ENCODE assay signal across 9 mouse cellular contexts in genomic region chr14:8208876-8209275, GRCm38 (mm10). TPM values are rescaled to one million over a fixed set of nuclear protein-coding genes. Genes with fewer than 3 reads are reported as not detected.
A peak's percentile ranks its signal among the peaks of the same experiment; 100 is the strongest.
DNase-seq lines count a peak whose midpoint lies in the region; ATAC-seq and TF ChIP-seq lines count a peak whose summit lies in the region.
"Had no signal": no experiment of that assay in that cellular context is flagged by ENCODE, and none has a peak within 500 bp of the region (broad histone marks: within the 10 kb centered on the region; RNA-seq: fewer than 3 reads in every experiment).

No protein-coding gene starts in this region.

- no peak overlapping the region for H3K27ac ChIP-seq in heart, embryonic 11.5 days (ENCODE audit: low read depth, low read length)
- H3K27ac ChIP-seq in olfactory bulb, adult 2 months (ENCODE audit: insufficient read depth, low read depth, low read length) = peak overlapping the region; percentile 62
- H3K27ac ChIP-seq in kidney, adult 2 months (ENCODE audit: insufficient read depth, low read depth, low read length) = no peak overlapping the region

- 0 out of 2 replicates have a peak overlapping the region, but pooled peaks have one; percentile 8 for H3K9ac ChIP-seq in heart, embryonic 11.5 days (ENCODE audit: low read depth, low read length)

- no peak overlapping the region for H3K4me2 ChIP-seq in heart, embryonic 11.5 days

- WGBS in heart, embryonic 11.5 days (ENCODE audit: insufficient replicate concordance) = 62% methylated on average over 3 of the region's 3 CpGs
- WGBS in olfactory bulb, adult 2 months = 24% methylated on average over 3 of the region's 3 CpGs
- 86% methylated on average over 3 of the region's 3 CpGs for WGBS in kidney, adult 2 months

- no peaks in the 10 kb centered on the region for H3K27me3 ChIP-seq in heart, embryonic 11.5 days (ENCODE audit: control insufficient read depth, insufficient read depth, low read length)
- no peaks in the 10 kb centered on the region for H3K27me3 ChIP-seq in kidney, adult 2 months (replicated peaks; ENCODE audit: control insufficient read depth, insufficient read depth, low read length)

- DNase-seq in heart, adult 8-10 months (ENCODE audit: low spot score) = no peak
- peak; percentile 47 for DNase-seq in cerebellum, adult 9-10 months
- DNase-seq in layer of hippocampus, adult 18-20 months (ENCODE audit: low spot score in 2 of 2) = peak; percentile 89 to 93
- no peak for DNase-seq in spleen, postnatal 10 days (ENCODE audit: low spot score in 2 of 2)
- no peak for DNase-seq in kidney, adult 2 months
- DNase-seq: heart, adult 18-20 months had no signal

- no peak for ATAC-seq in heart, embryonic 11.5 days (replicated peaks; ENCODE audit: insufficient number of reproducible peaks, low FRiP score, low TSS enrichment)
- ATAC-seq in erythroid progenitor cell, adult 5-6 weeks (replicated peaks; ENCODE audit: low FRiP score, poor library complexity, severe bottlenecking) = no peak

- TF ChIP-seq CTCF in olfactory bulb, adult 2 months (IDR thresholded peaks at IDR 0.05; ENCODE audit: insufficient read depth, low read depth, low read length) = no peak
- TF ChIP-seq CTCF in kidney, adult 2 months (conservative IDR thresholded peaks at IDR 0.05; ENCODE audit: insufficient read depth, insufficient read length, low read depth, low read length) = no peak

- H3K9me3 ChIP-seq in heart, embryonic 11.5 days (replicated peaks; ENCODE audit: control insufficient read depth, low read length) = no peaks in the 10 kb centered on the region

- H3K4me3 ChIP-seq in heart, embryonic 11.5 days (ENCODE audit: low read depth, low read length) = no peak overlapping the region
- no peak overlapping the region for H3K4me3 ChIP-seq in olfactory bulb, adult 2 months (ENCODE audit: insufficient read depth, low read depth, low read length)
- no peak overlapping the region for H3K4me3 ChIP-seq in kidney, adult 2 months (ENCODE audit: insufficient read depth, low read depth, low read length)

- no peaks in the 10 kb centered on the region for H3K36me3 ChIP-seq in heart, embryonic 11.5 days (ENCODE audit: control insufficient read depth, insufficient read depth, low read length)
- no peaks in the 10 kb centered on the region for H3K36me3 ChIP-seq in kidney, adult 2 months (ENCODE audit: control insufficient read depth, insufficient read depth, low read length)

- peaks cover 12% of the 10 kb centered on the region for H3K4me1 ChIP-seq in heart, embryonic 11.5 days (ENCODE audit: control insufficient read depth, insufficient read depth, low read length)
- peaks cover 16% of the 10 kb centered on the region for H3K4me1 ChIP-seq in olfactory bulb, adult 2 months (ENCODE audit: control insufficient read depth, insufficient read depth, low read length)
- H3K4me1 ChIP-seq in kidney, adult 2 months (ENCODE audit: control insufficient read depth, insufficient read depth, low read length) = no peaks in the 10 kb centered on the region; the same call in 1 of the 2 replicates

- no peak for TF ChIP-seq POLR2A in olfactory bulb, adult 2 months (IDR thresholded peaks at IDR 0.05; ENCODE audit: insufficient read depth, low read depth, low read length)
- no peak for TF ChIP-seq POLR2A in kidney, adult 2 months (IDR thresholded peaks at IDR 0.05; ENCODE audit: low read depth, low read length)

RNA-seq across cellular contexts. Expression of gene Kctd6, which starts 5.1 kb away (rescaled TPM):
- polyA plus RNA-seq in heart, embryonic 11.5 days (2014; fragmentation: Nextera tagmentation; extraction: Ambion mirVana) = 7.4 and 8.1 TPM in 2 replicates
- 1 to 10 TPM; 8.7 to 9.9 (median 9.3) TPM for total RNA-seq in heart, adult 8-10 months (2022)
- total RNA-seq in layer of hippocampus, adult 18-20 months (2021) = 10 to 100 TPM; 69.7 to 74.9 TPM
- polyA plus RNA-seq in olfactory bulb, adult 2 months (2012; ENCODE audit: insufficient read depth, insufficient read length, low replicate concordance, missing spikeins) = not detected in 2 replicates
- 2.5 and 8.8 TPM in 2 replicates for total RNA-seq in erythroid progenitor cell, adult 5-6 weeks (2015; ENCODE audit: low replicate concordance)
- 4.7 and 5.8 TPM in 2 replicates for total RNA-seq in erythroid progenitor cell, adult 5-6 weeks (2017; ENCODE audit: low replicate concordance)
- polyA plus RNA-seq in kidney, adult 2 months (2012; rRNA removed) = 16.2 and 17.2 TPM in 2 replicates

RNA-seq across cellular contexts. Expression of gene Pdhb, which starts 36.1 kb away (rescaled TPM):
- polyA plus RNA-seq in heart, embryonic 11.5 days (2014; fragmentation: Nextera tagmentation; extraction: Ambion mirVana) = 413 and 460 TPM in 2 replicates
- 100 to 1,000 TPM; 726 to 851 (median 790) TPM for total RNA-seq in heart, adult 8-10 months (2022)
- 100 to 1,000 TPM; 169 to 171 TPM for total RNA-seq in layer of hippocampus, adult 18-20 months (2021)
- polyA plus RNA-seq in olfactory bulb, adult 2 months (2012; ENCODE audit: insufficient read depth, insufficient read length, low replicate concordance, missing spikeins) = not detected in 2 replicates
- 56.6 and 63.7 TPM in 2 replicates for total RNA-seq in erythroid progenitor cell, adult 5-6 weeks (2015; ENCODE audit: low replicate concordance)
- total RNA-seq in erythroid progenitor cell, adult 5-6 weeks (2017; ENCODE audit: low replicate concordance) = 86.1 and 123 TPM in 2 replicates
- polyA plus RNA-seq in kidney, adult 2 months (2012; rRNA removed) = 100 and 134 TPM in 2 replicates

RNA-seq across cellular contexts. Expression of gene Acox2, which starts 50.3 kb away (rescaled TPM):
- 0.42 and 0.52 TPM in 2 replicates for polyA plus RNA-seq in heart, embryonic 11.5 days (2014; fragmentation: Nextera tagmentation; extraction: Ambion mirVana)
- 1 to 10 TPM in 2 of 4 experiments, under 1 TPM in 2; 0.44 to 1.4 (median 1.1) TPM for total RNA-seq in heart, adult 8-10 months (2022)
- total RNA-seq in layer of hippocampus, adult 18-20 months (2021) = not detected
- not detected in 2 replicates for polyA plus RNA-seq in olfactory bulb, adult 2 months (2012; ENCODE audit: insufficient read depth, insufficient read length, low replicate concordance, missing spikeins)
- not detected in 2 replicates for total RNA-seq in erythroid progenitor cell, adult 5-6 weeks (2015; ENCODE audit: low replicate concordance)
- total RNA-seq in erythroid progenitor cell, adult 5-6 weeks (2017; ENCODE audit: low replicate concordance) = not detected in 2 replicates
- polyA plus RNA-seq in kidney, adult 2 months (2012; rRNA removed) = 190 and 252 TPM in 2 replicates

Comparison
In these comparisons a context has a peak if more than half of its experiments do, and no peak if none do; other contexts are left out.
1. DNase-seq: peak in cerebellum, adult 9-10 months (single experiment) and layer of hippocampus, adult 18-20 months (2 of 2); none in heart, adult 8-10 months (single experiment), spleen, postnatal 10 days (0 of 2) and kidney, adult 2 months (single experiment).
2. RNA of gene Kctd6, which starts 5.1 kb away (total RNA-seq): 69.7 to 74.9 TPM in layer of hippocampus, adult 18-20 months; 8.7 to 9.9 TPM in heart, adult 8-10 months and 2.5 to 8.8 TPM in erythroid progenitor cell, adult 5-6 weeks; every median in the first group is over 4 times any median in the second.
3. RNA of gene Pdhb, which starts 36.1 kb away (total RNA-seq): 726 to 851 TPM in heart, adult 8-10 months; 169 to 171 TPM in layer of hippocampus, adult 18-20 months and 56.6 to 123 TPM in erythroid progenitor cell, adult 5-6 weeks; every median in the first group is over 4 times any median in the second.